Mouse (Mus musculus): ENCODE measurements around the gene Snhg11. TPM values are rescaled to one million over a fixed set of nuclear protein-coding genes. Genes with fewer than 3 reads are reported as not detected.
A peak's percentile ranks its signal among the peaks of the same experiment; 100 is the strongest.

The Snhg11 gene
- not detected in 2 replicates for total RNA-seq (2015)
- 0.08 TPM in 1 of 2 replicates, not detected in the other for total RNA-seq (2017)

DNA sequence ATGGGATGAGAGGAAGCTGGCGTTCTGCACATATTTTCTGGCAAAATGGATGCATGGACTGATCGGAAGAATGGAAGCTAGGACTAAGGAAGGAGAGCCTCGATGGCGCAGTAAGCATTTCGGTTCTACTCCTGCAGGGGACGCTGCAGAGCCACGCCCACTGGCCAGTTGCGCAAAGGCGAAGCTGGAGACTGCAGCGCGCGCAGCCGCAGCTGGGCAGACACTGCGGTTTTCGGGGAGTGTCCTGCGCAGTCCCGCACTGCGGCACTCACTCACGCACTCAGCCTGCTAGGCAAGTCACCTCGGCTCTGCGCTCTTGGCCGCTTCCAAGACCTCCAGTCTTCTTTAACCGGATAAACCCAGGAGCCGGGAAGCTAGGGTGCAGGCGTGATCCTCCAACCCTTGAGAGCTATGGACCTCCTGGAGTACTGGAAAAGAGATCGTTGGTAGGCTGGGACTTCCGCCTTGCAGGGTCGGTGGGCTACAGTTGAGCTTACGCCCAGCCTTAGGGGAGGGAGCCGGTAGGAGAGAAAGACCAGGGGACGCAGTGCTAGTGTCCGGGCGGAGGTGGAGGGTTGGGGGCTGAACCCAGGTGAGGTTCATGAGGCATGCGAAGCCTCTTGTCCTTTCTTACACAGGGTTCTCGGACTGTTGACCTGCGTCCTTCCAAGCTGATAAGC, at the start of gene Snhg11:
Snhg11 (plus strand) TSS at position 196 of the 680 bp plus-strand sequence.
- ATAC-seq (ENCODE audit: poor library complexity, severe bottlenecking), result peak; percentile 47

DNA sequence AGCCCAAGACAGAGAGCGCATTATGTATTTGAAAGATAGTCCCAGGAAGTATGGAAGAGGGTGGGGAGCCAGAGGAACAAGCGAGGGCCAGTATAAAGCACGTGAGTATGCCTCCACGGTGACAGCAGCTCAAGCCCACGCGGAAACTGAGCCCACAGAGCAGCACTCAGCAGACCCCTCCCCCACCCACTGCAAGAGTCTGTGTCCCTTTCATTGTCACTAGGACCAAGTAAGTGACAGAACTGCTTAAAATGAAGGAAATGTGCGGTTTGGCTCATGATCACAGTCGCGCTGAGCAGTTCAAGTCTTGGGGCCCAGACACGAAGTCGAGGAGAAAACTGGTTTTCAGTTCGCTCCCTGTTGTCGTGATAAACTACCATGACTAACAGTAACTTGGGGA, 41.1 kb upstream of the Snhg11 start:
- no peak for ATAC-seq (ENCODE audit: poor library complexity, severe bottlenecking)

DNA sequence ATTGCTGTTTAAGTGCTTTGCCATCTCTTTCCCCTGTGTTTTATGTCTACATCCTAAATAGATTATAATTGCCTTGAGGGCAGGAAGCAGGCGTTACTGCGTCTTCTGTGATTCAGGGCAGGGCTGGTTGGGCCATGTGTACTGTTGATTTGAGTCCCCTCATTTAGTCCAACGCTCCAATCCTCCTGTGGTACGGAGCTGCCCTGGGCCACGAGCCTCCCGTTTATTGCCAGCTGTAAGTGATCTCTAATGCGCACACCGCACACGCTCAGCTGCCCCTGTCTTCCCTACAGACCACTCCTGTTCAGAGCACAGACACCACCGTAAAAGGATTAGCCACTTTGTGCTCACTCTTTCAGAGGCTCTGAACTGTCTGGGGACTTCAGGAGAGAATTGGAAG, 37.7 kb upstream of the Snhg11 start:
- ATAC-seq (ENCODE audit: poor library complexity, severe bottlenecking), result no peak

DNA sequence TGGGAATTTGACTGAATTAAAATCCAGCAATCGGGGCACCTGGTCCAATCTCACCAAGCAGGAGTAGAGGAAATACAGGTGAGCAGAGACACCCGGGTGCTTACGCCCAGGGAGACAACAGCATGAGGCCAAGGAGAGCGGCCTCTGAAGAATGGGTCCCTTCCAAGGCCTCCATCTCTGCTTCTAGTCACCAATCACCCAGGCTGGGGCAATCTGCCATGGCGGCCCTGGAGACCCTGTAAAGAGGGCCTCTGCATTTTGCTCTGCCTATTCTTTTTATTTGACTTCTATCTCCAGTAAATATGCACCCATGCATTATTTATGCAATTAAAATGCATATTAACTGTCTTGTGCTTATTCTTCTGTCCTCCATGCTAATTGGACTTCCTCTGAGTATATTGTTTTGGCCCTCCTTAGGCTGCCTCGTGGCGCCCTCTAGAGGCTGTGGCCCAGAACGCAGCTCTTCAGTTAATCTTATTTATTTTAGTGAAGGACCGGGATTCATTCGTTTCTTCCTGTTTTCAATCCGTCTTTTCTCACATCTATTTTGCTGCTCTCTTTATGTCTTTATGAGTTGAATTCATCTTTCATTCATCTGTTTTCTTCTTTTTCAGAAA, 35.4 kb upstream of the Snhg11 start:
- ATAC-seq (ENCODE audit: poor library complexity, severe bottlenecking), result peak; percentile 77

DNA sequence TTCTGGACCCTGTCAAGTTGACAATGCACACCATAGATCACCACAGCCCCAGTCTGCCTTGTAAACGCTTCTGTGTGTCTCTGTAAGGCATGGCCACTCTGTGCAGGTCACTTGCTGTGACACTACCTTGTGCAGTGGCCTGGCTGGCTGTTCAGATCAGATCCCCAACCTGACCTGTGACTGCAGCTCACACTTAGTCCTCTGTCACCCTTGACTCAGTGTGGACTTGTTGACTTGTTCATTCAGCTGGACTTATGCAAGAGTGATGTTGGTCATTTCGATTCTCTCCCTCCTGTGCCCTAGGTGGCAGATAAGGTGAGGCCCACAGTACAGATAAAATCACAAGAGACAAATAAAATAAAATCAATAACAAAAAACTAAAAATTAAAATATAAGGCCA, 34.1 kb upstream of the Snhg11 start:
- ATAC-seq (ENCODE audit: poor library complexity, severe bottlenecking), result no peak

DNA sequence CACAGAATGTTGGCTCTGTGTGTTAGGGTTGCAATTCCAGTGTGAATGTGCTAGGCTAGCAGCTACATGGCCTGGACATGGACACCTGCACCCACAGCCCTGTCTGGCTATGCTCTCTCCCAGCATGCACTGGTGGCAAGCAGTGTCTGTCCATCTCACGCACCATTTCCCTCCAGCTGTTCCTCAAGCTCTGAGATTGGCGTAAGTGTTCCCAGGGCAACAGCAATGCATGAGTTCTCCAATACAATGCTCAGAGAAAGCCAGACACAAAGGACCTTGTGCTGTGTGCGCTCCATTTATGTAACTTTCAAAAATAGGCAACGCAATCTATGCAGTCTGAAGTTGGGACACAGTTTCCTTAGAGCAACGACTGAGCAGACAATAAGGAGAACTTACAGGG, 31.9 kb upstream of the Snhg11 start:
- peak; percentile 74 for ATAC-seq (ENCODE audit: poor library complexity, severe bottlenecking)

DNA sequence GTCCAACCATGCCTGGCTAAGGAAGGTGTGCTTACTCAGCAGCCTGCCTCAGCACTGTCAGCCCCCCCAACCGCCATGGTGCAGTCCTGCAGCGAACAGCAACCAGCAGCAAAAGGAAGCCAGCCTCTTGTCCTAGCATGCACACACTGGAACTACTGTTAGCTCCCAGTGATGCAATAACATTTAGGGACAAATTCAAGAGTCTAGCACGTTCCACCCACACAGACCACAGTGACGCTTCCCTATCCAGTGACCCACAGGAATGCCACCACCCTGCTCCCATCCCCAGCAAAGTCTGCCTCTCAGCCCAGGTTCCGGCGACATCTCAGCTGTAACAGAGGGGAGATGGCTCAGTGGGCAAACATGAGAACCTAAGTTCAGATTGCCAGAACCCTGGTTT, 29.0 kb upstream of the Snhg11 start:
- no peak for ATAC-seq (ENCODE audit: poor library complexity, severe bottlenecking)

DNA sequence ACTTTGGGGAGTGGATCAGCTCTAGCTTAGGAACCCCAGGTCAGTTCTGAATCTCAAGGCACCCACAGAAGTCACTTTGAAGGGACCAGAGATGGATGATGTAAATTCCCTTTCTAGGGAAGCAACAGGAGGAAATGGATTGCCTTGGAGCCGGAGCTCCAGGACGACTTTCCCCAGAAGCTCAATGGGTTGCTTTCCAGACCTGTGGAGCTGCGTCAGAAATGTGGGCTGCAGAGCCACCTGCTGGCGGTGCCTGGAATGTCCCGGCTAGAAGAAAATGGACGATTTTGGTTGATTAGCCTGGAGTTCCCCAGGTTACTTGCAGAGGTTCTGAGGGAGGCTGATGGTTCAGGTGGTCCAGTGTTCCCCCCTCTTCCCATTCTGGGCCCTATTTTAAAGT, 27.6 kb upstream of the Snhg11 start:
- peak; percentile 86 for ATAC-seq (ENCODE audit: poor library complexity, severe bottlenecking)

DNA sequence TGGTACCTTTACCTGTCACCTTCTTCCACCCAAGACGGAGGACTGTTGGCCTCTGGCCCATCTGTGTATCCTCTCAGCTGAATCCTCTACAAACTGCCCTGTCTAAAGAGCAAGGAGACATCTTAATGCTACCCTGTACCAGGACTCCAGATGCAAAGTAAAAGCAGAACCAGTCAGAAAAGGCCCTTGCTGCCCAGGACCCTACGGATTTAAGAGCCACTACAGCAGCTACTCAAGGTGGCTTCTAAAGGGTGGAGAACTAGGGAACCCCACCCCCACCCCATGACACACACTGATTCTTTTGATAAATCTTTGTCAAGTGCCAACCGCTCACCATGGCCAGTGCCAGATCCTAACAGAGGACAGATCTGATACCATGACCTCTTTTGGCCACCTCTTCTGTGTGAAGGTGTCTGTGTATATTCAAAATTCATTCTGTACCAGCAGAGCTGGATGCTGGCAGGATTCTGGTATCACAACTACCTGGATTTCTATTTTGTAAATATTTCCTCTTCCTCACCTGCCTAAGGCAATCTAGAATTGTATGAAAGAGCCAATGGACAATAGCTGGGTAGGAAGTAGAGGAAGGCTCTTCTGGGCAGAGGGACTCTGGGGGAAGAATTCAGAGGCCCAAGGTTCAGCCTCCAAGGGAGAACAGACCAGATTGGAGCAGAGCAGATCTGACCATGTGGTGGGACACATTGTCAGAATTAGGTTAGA, 22.5 kb upstream of the Snhg11 start:
- ATAC-seq (ENCODE audit: poor library complexity, severe bottlenecking), result no peak

DNA sequence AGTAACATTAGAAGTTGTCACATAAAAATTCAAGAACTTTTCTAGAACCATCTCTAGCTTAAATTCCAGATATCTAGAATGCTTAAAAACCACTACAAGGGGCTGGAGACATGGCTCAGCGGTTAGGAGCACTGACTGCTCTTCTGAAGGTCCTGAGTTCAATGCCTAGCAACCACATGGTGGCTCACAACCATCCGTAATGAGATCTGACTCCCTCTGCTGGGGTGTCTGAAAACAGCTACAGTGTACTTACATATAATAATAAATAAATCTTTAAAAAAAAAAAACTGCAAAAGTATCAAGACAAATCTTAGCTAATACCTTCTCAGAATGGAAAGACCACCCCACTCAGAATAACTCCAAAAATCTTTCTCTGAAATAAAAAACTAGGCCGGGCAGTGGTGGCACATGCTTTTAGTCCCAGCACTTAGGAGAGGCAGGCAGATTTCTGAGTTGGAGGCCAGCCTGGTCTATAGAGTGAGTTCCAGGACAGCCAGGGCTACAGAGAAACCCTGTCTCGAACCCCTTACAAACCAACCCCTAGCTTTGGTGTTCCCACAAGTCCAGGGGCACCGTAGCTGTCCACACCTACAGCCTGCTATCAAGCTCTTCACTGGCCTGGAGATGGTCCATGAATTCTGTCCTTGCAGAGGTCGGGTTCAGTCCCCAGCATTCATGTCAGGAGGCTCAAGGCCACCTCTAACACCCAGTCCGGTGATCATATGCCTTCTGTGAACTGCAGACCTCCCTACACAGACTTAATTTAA, 20.9 kb upstream of the Snhg11 start:
- no peak for ATAC-seq (ENCODE audit: poor library complexity, severe bottlenecking)

DNA sequence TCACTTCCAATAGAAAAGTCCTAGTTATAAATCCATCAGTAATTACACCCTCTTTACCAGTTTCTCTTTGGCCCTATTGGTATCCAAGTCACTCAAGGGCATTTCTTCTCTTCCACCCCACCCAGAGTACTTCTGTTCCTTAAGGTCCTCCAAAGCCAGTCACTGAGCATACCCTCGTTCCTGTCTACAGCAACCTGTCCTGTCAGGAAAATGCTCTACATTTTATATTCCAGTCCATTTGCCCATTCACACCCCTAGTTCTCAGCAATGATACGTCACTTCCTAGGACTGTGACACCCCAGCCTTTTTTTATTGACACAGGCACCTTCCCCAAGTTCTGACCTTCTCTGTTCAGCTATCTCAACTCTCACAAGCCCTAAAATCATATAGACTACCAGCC, 20.2 kb upstream of the Snhg11 start:
- ATAC-seq (ENCODE audit: poor library complexity, severe bottlenecking), result 0 out of 2 replicates have a peak, but pooled peaks have one; percentile 18

DNA sequence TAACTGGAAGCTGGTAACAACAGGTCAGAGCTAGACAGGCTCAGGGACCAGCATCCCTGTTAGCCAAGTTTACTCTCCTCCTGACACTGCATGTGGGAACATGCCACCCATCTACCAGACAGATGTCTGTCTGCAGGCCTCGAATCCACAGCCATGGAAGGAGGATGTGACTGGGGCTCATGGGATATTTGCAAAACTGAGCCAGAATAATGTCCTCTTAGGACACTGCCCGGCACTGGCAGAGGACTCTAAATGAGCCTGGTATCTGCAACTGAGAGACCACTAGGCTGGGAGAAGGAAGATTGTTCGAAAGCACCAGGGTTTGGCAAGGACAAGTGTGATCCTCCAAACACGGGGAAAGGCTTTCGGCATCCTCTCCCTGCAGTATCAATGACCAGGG, 19.3 kb upstream of the Snhg11 start:
- ATAC-seq (ENCODE audit: poor library complexity, severe bottlenecking), result no peak

DNA sequence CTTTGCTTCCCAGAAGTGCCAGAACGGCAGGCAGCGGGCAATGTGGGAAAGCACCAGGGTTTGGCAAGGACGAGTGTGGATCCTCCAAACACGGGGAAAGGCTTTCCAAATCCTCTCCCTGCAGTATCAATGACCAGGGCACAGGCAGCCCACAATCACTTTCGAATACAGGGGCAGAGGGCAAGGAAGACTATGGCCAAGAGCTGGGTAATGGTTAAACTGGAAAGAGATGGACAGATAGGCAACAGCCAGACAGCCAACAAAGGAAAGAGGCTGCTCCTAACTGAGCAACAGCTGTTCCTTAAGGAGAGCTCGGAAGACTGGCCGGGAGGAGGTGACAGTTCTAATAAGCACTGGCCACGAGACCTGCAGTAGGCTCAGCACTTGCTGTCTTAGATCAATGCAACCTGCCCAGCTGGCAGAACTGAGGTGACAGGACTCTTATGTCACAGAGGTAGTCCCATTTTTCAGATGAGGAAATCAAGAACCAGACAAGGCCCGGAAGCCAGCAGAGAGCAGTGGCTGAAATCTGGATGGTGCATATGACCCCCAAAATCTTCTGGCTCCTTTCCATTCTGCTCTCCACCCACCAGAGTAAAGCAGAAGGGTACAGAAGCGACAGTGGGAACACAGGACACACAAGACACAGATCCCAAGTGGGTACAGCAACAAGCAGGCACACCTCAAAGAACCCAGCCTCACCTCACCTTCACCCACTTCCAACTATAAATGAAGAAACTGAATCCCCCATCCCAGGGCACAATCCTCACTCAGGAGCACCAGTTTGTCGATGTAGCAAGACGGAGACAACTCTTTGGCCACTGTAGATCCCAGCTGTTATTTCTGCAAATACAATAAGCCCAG, 15.4 kb upstream of the Snhg11 start:
- ATAC-seq (ENCODE audit: poor library complexity, severe bottlenecking), result no peak

DNA sequence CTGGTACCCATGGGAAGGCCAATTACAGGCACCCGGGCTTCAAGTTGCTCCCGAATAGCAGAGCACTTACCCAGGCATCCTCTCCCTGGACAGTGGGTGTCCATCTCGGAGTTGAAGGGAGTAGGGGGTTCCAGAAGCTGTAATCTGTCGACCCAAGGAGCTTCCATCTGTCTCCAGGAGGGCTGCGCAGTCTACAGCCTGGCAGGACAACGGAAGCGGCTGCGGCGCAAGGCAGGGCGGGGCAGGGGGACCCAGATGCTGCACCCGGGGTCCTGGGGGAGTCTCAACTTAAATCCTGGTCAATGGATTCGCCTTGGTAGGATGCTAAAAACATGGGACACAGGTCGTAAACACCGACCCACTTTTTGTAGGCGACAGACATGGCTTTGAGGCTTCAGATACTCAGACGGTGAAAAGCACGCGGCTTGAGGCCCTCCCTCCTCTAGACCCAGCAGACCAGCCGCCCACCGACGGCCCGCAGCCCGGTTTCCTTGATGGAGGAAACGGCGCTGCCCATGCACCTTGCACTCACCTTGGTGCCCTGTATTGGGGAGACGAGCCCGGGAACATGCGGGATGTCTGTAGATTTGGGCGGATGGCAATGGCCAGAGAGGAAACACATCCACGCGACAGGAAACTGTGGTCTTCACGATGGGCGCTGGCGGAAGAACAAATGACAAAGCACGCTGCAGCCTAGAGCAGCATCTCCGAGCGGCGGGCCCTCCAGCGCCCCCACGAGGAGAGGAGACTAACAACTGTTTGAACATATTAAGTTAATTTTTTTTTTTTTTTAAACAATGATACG, 14.4 kb upstream of the Snhg11 start:
- peak; percentile 95 for ATAC-seq (ENCODE audit: poor library complexity, severe bottlenecking)

DNA sequence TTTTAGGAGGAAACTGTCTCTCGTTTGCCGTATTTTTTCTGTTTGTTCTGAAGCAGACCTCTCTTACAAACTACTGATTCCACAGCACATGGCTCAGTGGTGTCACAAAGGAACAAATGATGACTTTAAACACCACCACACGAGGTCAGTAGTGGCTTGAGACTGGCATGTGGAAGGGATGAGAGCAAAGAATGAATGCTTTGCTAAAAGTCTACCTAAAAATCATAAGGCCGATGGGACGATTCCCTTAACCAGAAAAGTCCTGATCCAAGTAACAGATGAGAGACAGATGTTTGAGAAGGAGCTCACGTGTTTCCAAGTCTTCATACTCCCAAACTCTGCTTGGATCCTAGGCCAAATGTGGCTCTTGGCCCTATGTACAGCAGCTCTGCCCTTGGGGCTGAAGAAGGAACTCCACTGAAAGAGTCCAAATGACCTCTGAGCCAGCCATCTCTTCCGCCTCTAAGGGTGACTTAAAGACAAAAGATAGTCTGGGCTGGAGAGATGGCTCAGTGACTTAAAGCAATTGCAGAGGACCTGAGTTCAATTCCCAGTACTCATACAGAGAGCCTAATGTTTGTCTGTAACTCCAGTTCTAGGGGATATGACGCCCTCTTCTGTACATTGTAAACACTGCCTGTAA, 13.6 kb upstream of the Snhg11 start:
- ATAC-seq (ENCODE audit: poor library complexity, severe bottlenecking), result peak; percentile 53

DNA sequence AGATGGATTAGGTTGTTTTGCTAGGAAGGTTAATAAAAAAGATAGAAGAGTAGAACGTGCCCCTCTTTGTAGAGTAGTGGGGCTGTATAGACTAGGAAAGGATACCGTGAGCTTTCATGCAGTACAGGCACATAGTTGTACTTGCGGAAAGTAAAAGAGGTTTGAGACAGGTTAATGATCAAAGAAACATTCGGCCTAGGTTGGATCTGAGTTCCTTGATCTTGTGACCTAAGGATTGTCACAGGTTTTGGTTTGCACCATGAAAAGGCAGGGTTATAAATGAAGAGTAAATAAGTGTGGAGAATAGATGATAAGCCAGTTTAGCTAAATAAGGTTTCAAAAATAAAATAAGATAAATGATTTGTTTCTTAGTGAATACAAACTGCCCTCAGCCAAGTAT, 11.3 kb upstream of the Snhg11 start:
- ATAC-seq (ENCODE audit: poor library complexity, severe bottlenecking), result no peak

DNA sequence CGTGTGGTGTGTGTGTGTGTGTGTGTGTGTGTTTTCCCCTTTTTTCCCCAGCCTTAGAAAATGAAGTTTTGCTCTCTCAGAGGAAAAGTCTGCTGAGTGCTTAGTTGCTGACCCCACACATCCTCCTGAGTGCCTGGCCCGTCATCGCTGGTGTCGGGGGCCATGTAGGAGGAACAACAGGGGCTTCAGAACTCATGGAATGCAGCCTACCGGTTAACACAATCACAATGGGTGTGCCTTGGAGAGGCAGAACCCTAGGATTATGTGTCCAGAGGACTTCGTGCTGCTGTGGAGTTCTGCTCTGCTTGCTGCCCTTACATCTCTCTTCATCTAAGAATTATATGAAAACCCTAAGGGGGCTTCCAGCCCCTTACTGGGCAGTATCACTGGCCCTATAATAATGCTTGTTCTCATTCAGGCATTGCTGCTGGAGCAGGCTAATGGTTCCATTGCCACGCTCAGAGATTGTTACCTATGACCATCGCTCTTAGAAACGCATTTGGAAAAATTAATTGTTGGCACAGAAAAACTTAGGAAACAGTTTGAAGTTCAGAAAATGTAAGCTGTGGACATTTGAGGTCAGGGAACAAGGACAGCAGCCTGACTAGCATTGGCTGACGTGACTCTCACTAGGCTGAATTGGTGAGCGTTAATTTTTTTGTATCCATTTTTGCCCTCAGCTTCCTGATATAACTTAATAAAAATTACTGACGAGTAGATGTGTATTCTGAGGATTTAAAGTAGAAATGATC, 10.2 kb upstream of the Snhg11 start:
- no peak for ATAC-seq (ENCODE audit: poor library complexity, severe bottlenecking)

DNA sequence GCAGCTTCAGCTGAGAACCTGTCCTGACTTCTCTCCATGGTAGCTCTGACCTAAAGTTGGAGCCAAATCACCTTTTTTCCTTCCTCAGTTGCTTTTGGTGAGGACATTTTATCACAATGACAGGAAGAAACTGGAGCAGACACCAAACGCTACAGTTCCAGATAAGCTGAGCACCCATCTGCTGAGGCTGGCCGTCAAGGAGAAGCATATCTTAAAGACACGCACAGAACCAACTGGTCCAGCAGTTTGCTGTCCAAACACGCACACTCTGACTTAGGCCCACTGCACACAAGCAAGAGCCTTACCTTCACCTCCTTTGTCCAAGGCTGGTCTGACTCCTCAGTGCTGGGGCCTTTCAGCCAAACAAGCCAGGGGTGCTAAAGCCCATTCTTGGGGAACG, 7.8 kb upstream of the Snhg11 start:
- no peak for ATAC-seq (ENCODE audit: poor library complexity, severe bottlenecking)

Measured in megakaryocyte, adult 5-6 weeks (primary cell).